Mouse (Mus musculus) hindbrain, embryonic 15.5 days (tissue): Measurements from ENCODE around the gene Fam104a. TPM values are rescaled to one million over a fixed set of nuclear protein-coding genes. Genes with fewer than 3 reads are reported as not detected.

ENCODE experiments used
- ATAC-seq: fragments of 200-750 bp; cut with Nextera tagmentation; 2 replicates; pipeline ENCODE4 v1.8.0; 2017; ENCODE audit warnings: low read depth, moderate number of reproducible peaks, moderate TSS enrichment; ENCODE audit not compliant: low FRiP score
- H3K27ac ChIP-seq: fragments of 300-500 bp; sonication (generic); replicated peaks from 2 replicates; pipeline ENCODE4 v1.5.1; 2015; ENCODE audit warnings: mild to moderate bottlenecking, inconsistent platforms
- H3K27me3 ChIP-seq: fragments of 300-500 bp; sonication (generic); 2 replicates; pipeline ENCODE4 v1.6.1; 2015; ENCODE audit warnings: control low read depth, inconsistent platforms
- H3K36me3 ChIP-seq: fragments of 300-500 bp; sonication (generic); 2 replicates; pipeline ENCODE4 v1.6.1; 2015; ENCODE audit warnings: control low read depth, inconsistent platforms
- H3K4me1 ChIP-seq: fragments of 300-500 bp; sonication (generic); replicated peaks from 2 replicates; pipeline ENCODE4 v1.6.1; 2015; ENCODE audit warnings: control low read depth, inconsistent platforms
- H3K4me2 ChIP-seq: fragments of 300-500 bp; sonication (generic); 2 replicates; pipeline ENCODE4 v1.6.1; 2015; ENCODE audit warnings: moderate library complexity, mild to moderate bottlenecking, inconsistent platforms
- H3K4me3 ChIP-seq: fragments of 300-500 bp; sonication (generic); 2 replicates; pipeline ENCODE4 v1.5.1; 2015; ENCODE audit warnings: mild to moderate bottlenecking, inconsistent platforms
- H3K9ac ChIP-seq: fragments of 300-500 bp; sonication (generic); 2 replicates; pipeline ENCODE4 v1.6.1; 2015; ENCODE audit warnings: inconsistent platforms
- H3K9me3 ChIP-seq: fragments of 300-500 bp; sonication (generic); 2 replicates; pipeline ENCODE4 v1.6.1; 2016; ENCODE audit warnings: control low read depth, inconsistent platforms
- WGBS: fragments of 180-500 bp; shearing (Covaris S2); methylation state at CpG from one replicate; pipeline ENCODE4 v1.1.7; 2015; 5-methylcytosine and 5-hydroxymethylcytosine counted together
- polyA plus RNA-seq: library from polyadenylated mRNA; unstranded; fragments of >200 nt; fragmentation: Nextera tagmentation; extraction: Ambion mirVana; gene quantifications from 2 replicates; pipeline ENCODE4 v1.2.1, GENCODE M21; 2015

Fam104a gene
- polyA plus RNA-seq, 1 experiment from 2014 or later: 43.8 TPM

DNA sequence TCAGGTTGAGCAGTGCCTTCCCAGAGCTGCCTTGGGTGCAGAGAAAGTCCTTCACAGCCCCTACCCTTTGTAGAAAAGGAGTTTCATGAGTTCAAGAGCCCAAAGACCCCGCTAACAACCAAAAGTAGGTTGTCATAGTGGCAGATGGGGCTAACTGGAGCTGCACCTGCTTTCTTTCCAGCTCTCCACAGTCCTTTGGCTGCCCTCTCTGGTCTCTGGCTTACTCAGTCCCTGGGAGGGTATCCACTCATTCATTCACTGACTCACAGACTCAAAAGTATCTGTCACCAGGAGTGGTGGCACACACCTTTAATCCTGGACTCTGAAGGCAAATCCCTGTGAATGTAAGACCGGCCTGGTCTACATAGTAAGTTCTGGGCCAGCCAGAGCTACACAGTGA lies 32.2 kb upstream of the Fam104a start:
- no peaks in the 10 kb centered on the region for H3K36me3 ChIP-seq
- no peak overlapping the region for H3K27ac ChIP-seq
- no peak overlapping the region for H3K4me3 ChIP-seq
- no peaks in the 10 kb centered on the region for H3K9me3 ChIP-seq
- no peak for ATAC-seq
- no peaks in the 10 kb centered on the region for H3K27me3 ChIP-seq
- no peak overlapping the region for H3K9ac ChIP-seq
- H3K4me1 ChIP-seq: no peaks in the 10 kb centered on the region
- WGBS: 94% methylated on average over 2 of the region's 2 CpGs
- H3K4me2 ChIP-seq: no peak overlapping the region

DNA sequence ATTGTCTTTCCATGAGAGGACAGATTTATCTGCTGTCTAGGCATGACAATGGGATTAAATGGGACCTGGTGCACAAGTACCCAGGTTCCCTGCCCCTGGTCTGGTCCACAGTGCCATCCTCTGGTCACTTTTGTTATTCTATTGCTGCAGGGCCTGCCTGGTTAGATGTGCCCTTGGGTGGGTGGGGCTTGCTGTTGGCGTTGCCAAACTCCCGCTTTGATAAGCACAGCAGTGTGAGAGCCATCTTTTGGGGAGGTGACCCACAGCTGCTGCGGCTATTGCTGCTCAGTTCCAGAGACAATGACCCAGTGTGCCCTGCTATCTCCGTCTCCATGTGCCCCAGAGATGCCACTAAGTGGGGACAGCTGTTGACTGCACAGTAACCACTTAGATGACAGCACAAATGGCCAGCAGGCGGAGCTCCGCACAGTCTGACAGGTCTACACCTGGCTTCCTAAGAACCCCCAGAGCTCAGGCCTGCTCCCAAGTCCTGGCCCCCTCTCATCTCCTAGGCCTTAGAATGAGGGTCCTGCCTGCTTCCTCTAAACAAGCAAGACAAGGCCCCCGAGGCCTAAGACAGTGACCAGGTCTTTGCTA lies 31.2 kb upstream of the Fam104a start:
- Histone ChIP-seq H3K4me2 (no peak overlapping the region), H3K9ac (no peak overlapping the region), H3K27me3 (no peaks in the 10 kb centered on the region), H3K4me3 (no peak overlapping the region), H3K9me3 (no peaks in the 10 kb centered on the region), H3K36me3 (no peaks in the 10 kb centered on the region), H3K4me1 (peaks cover 7% of the 10 kb centered on the region), H3K27ac (no peak overlapping the region)
- WGBS: 72% methylated on average over 7 of the region's 7 CpGs
- ATAC-seq: no peak

DNA sequence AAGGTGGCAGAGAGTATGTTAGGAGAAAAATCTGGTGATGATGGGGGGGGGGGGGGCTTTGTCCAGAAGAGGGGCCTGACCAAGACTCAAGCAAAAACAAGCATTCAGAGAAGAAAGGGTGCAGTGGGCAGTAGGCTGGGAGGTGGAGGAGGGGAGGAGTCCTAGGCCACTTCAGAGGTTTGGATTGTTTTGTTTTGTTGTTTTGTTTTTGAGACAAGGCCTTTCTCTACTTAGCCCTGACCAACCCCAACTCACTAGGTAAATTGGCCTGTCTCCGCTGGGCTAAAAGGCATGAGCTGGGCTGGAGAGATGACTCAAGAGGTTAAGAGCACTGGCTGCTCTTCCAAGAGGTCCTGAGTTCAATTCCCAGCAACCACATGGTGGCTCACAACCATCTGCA lies 27.1 kb upstream of the Fam104a start:
- Histone ChIP-seq H3K9me3 (no peaks in the 10 kb centered on the region), H3K27me3 (no peaks in the 10 kb centered on the region), H3K4me2 (no peak overlapping the region), H3K4me3 (no peak overlapping the region), H3K4me1 (peaks cover 19% of the 10 kb centered on the region), H3K9ac (no peak overlapping the region), H3K36me3 (no peaks in the 10 kb centered on the region), H3K27ac (no peak overlapping the region)
- ATAC-seq: no peak
- WGBS: 58% methylated on average over 1 of the region's 1 CpGs

DNA sequence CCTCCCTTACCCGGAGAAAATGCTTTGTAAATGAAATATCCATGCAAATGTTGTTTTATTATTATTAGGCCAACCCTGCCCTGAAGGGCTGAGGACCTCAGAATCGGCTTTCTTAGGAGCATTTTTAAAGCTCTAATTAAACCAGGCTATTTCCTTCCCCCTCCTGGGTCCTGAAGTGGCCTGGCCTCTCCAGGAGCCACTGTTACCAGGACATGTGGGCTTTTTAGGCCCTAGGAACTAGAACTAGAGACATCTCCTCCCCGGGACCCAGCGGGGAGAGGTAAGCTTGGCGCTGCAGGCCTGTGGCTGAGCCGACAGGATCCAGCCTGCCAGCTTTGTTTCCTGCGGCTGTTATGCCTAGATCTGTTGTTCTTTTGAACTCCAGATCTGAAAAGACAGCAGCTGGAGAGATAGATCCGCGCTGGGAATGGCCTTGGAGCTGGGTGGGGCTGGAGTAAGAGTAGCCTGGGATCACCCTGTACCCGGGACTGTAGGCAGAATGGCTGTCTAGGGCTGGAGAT lies 26.4 kb upstream of the Fam104a start:
- peak overlapping the region; percentile 2 for H3K27ac ChIP-seq
- no peaks in the 10 kb centered on the region for H3K36me3 ChIP-seq
- H3K9me3 ChIP-seq: no peaks in the 10 kb centered on the region
- H3K27me3 ChIP-seq: no peaks in the 10 kb centered on the region
- ATAC-seq: peak; percentile 36; the same call in 1 of the 2 replicates
- H3K9ac ChIP-seq: no peak overlapping the region
- peaks cover 19% of the 10 kb centered on the region for H3K4me1 ChIP-seq
- WGBS: 3% methylated on average over 10 of the region's 10 CpGs
- no peak overlapping the region; the same call in 1 of the 2 replicates for H3K4me2 ChIP-seq
- no peak overlapping the region for H3K4me3 ChIP-seq

DNA sequence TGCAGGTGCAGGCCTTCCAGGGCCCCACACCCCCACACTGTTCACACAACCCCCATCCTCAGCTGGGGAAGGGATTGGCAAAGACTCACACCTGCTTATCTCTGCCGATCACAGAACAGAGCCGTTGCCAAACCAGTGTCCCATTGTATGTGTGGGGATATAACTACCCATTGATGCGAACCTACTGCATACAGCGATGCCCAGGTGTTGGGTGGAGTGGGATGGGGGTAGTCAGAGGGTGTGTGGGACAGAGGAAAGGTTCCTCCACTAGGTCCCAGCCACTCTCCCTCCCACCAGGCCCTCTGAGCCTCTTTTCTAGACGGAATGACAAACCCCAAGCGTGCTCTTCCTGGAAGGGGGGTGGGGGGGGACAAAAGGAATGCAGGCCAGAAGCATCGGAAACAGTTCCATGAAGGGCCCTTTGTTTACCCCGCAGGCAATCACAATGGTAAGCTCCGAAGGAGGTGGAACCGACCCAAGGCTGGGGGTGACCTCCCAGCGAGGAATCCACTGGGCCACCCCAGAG lies 25.8 kb upstream of the Fam104a start, which contains the start of gene Cpsf4l:
Cpsf4l (minus strand) TSS at position 287 of the 526 bp plus-strand sequence.
- Histone ChIP-seq H3K4me1 (peaks cover 19% of the 10 kb centered on the region), H3K27ac (peak within 1 kb of the TSS; percentile 2), H3K9ac (no peak within 1 kb of the TSS), H3K36me3 (no peaks in the 10 kb centered on the region), H3K27me3 (no peaks in the 10 kb centered on the region), H3K4me2 (no peak within 1 kb of the TSS; the same call in 1 of the 2 replicates), H3K4me3 (no peak within 1 kb of the TSS), H3K9me3 (no peaks in the 10 kb centered on the region)
- 6% methylated on average over 11 of the region's 11 CpGs for WGBS
- ATAC-seq: peak; percentile 40; the same call in 1 of the 2 replicates

DNA sequence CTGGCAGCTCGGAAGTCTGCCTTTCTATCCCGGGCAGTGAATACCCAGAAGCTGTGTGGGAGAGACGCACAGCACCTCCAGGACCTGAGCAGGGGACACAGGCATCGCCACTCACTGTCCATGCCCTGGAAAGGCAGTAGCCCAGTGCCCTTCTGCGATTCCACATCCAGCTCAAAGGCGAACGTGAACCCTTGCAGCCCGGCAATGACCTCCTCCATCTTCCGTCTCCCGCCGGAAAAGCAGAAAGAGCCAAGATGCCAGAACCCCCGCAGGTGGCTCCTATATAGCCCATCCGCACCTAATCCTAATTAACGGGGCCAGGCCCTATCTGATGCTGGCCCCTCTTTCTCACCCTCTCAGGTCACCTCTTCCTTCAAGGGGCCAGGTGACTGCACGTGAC lies 25.3 kb upstream of the Fam104a start:
- no peaks in the 10 kb centered on the region for H3K36me3 ChIP-seq
- no peaks in the 10 kb centered on the region for H3K27me3 ChIP-seq
- no peak overlapping the region for H3K4me3 ChIP-seq
- no peak overlapping the region for H3K4me2 ChIP-seq
- H3K4me1 ChIP-seq: peaks cover 19% of the 10 kb centered on the region
- H3K27ac ChIP-seq: no peak overlapping the region
- no peak overlapping the region for H3K9ac ChIP-seq
- 0 out of 2 replicates have a peak, but pooled peaks have one; percentile 7 for ATAC-seq
- no peaks in the 10 kb centered on the region for H3K9me3 ChIP-seq
- 13% methylated on average over 15 of the region's 15 CpGs for WGBS

DNA sequence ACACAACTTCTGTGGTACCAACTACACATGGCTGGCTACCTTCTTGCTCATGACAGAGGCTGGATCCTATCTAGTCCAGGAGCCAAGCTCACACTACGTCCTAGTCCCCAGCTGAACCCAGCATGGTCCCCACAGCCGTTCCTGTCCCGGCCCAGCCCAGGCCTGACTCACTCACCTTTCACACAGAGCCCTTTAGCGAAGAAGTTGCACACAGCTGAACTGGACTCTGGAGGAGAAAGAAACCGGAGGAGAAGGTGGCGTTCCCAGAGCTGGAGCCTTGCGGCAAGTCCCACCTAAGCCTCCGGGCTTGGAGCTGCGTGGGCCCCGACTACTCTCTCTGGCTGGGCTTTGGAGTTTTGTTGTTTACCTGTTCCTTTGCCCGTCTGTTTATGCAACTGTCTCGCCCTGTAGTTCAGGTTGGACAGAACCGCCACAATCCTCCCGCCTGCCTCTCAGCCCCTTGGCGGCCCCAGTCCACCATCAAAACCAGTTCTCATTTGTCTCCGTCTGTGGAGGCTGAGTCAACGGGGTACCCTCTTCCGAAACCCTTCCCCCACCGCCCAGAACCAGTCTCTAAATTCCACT lies 24.8 kb upstream of the Fam104a start:
- peaks cover 19% of the 10 kb centered on the region for H3K4me1 ChIP-seq
- no peak for ATAC-seq
- H3K9me3 ChIP-seq: no peaks in the 10 kb centered on the region
- no peak overlapping the region for H3K4me2 ChIP-seq
- H3K9ac ChIP-seq: no peak overlapping the region
- WGBS: 62% methylated on average over 19 of the region's 19 CpGs
- H3K27ac ChIP-seq: no peak overlapping the region
- no peak overlapping the region for H3K4me3 ChIP-seq
- H3K36me3 ChIP-seq: no peaks in the 10 kb centered on the region
- no peaks in the 10 kb centered on the region for H3K27me3 ChIP-seq

DNA sequence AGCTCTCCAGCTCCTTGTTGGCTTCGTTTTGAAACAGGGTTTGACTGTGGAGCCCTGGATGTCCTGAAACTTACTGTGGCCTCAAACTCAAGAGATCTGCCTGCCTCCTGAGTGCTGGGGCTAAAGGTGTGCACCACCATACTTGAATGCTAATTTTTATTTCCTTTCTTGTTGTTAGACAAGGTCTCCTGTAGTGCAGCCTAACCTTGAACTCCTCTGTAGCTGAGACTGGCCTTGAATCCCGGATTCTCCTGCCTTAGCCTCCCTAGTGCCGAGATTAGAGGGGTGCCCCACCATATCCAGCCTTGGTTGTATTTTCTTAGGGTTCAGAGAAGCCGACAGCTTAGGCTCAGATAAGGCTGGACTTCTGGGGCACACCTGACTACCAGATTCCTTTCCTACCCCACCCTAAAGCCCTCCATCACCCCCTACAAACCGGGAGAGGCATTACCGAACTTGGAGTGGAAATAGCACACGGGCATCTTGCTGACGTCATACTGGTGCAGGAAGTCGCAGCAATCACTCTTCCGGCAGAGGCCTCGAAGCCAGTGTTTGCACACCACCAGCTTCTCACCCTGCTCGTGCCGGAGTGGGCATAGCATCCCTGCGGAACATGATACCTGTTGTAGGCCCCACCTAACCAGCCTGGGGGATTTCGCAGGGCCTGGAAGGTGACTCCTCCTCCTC lies 22.2 kb upstream of the Fam104a start:
- Histone ChIP-seq H3K4me1 (peaks cover 19% of the 10 kb centered on the region), H3K9ac (no peak overlapping the region), H3K4me3 (no peak overlapping the region), H3K27ac (no peak overlapping the region), H3K36me3 (no peaks in the 10 kb centered on the region), H3K27me3 (no peaks in the 10 kb centered on the region), H3K4me2 (no peak overlapping the region), H3K9me3 (no peaks in the 10 kb centered on the region)
- no peak for ATAC-seq
- 90% methylated on average over 15 of the region's 15 CpGs for WGBS

DNA sequence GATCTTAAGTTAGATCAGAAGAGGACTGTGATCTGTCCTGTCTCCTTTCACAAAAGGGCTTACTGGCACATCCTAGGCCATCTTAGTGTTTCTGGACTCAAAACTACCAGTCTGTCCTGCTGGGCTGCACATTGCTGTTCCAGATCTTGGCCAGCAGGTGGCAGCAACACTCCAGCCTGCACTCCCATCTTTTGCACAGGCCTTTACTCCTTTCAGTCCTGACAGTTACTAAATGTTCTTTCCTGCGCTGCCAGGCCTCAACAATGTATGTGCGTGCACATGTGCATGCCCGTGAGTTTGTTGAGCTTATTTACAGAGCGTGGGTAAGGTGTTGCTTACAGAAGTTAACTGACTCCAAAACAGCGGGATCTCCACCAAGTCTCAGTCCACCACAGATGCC lies 19.8 kb upstream of the Fam104a start:
- H3K4me2 ChIP-seq: no peak overlapping the region
- H3K4me1 ChIP-seq: no peaks in the 10 kb centered on the region
- no peak overlapping the region for H3K27ac ChIP-seq
- H3K36me3 ChIP-seq: no peaks in the 10 kb centered on the region
- H3K27me3 ChIP-seq: no peaks in the 10 kb centered on the region
- no peak overlapping the region for H3K4me3 ChIP-seq
- 32% methylated on average over 5 of the region's 5 CpGs for WGBS
- ATAC-seq: peak; percentile 76
- H3K9ac ChIP-seq: no peak overlapping the region
- no peaks in the 10 kb centered on the region for H3K9me3 ChIP-seq

DNA sequence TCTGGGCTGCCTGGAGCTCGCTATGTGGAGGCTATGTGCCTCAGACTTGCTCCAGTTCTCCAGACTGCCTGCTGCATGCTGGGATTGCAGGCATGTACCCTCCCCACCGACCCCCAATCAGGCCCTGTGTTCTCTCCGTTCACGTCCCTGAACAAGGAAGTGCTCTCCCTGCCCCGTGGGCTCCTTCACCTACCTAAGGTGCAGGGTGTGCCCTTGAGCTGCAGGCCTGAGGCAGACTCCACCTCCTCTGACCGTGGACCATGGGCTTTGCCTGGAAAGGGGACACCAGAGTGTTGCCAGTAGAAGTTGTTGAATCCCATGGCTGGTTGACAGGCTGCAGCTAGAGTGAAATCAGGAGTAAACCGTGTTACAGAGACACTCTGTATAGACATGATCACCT lies 15.7 kb upstream of the Fam104a start:
- WGBS: 89% methylated on average over 7 of the region's 7 CpGs
- H3K4me2 ChIP-seq: no peak overlapping the region
- no peak overlapping the region for H3K4me3 ChIP-seq
- no peaks in the 10 kb centered on the region for H3K27me3 ChIP-seq
- no peaks in the 10 kb centered on the region for H3K4me1 ChIP-seq
- no peak overlapping the region for H3K9ac ChIP-seq
- H3K9me3 ChIP-seq: no peaks in the 10 kb centered on the region
- H3K36me3 ChIP-seq: peaks cover 13% of the 10 kb centered on the region
- no peak for ATAC-seq
- no peak overlapping the region for H3K27ac ChIP-seq

DNA sequence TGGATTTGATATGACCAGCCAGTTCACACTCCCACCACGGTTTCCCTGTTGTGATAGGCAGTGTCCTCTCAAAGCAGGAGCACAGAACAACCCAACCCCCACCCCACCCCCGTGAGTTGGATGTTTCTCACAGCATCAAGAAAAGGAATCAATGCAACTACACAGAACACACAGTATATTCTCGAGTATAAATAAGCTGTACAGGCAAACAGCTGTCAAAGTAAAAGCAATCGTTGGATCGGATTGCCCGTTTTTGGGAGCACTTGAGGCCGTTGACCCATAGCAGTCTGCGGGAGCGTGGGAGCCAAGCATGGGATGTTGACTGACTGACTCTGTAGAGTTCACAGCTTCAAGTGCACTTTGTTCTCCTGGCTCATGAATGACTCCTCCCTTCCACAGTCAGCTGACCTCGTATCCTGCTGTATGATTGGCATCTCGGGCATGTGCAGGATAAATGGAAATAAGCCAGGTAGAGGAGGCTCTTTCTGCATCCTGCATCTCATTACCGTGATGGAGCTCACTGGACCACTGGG lies 14.1 kb upstream of the Fam104a start:
- no peak overlapping the region for H3K9ac ChIP-seq
- no peaks in the 10 kb centered on the region for H3K9me3 ChIP-seq
- H3K4me2 ChIP-seq: no peak overlapping the region
- 79% methylated on average over 12 of the region's 12 CpGs for WGBS
- no peak overlapping the region for H3K27ac ChIP-seq
- peaks cover 27% of the 10 kb centered on the region for H3K36me3 ChIP-seq
- no peaks in the 10 kb centered on the region for H3K4me1 ChIP-seq
- no peak for ATAC-seq
- no peak overlapping the region for H3K4me3 ChIP-seq
- H3K27me3 ChIP-seq: no peaks in the 10 kb centered on the region

DNA sequence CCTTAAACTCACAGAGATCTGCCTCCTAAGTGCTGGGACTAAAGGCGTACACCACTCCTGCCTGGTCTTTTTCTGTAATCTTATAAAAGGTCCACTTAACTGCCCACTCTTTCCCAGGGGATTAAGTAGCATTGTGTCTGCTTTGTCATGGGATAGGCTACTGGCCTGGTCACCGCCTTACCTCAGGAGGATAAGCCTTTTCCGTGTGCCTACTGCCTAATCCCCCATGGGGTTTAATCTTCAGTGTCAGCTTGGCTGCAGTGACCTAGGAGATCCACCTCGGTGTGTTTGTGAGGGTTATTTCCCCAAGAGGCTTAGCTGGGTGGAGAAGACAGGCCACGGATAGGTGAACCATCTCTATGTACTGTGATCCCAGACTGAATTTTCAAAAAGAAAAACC lies 13.6 kb upstream of the Fam104a start:
- no peak overlapping the region for H3K27ac ChIP-seq
- no peaks in the 10 kb centered on the region for H3K27me3 ChIP-seq
- 80% methylated on average over 5 of the region's 5 CpGs for WGBS
- ATAC-seq: no peak
- H3K36me3 ChIP-seq: peaks cover 32% of the 10 kb centered on the region
- no peak overlapping the region for H3K4me2 ChIP-seq
- no peaks in the 10 kb centered on the region for H3K9me3 ChIP-seq
- H3K4me3 ChIP-seq: no peak overlapping the region
- no peak overlapping the region for H3K9ac ChIP-seq
- H3K4me1 ChIP-seq: no peaks in the 10 kb centered on the region
